Mouse (Mus musculus) cerebellum, adult 2 months (tissue): ENCODE measurements around the gene Oxa1l.

Experiments used
- CTCF ChIP-seq: fragments of 200-500 bp; IDR thresholded peaks from 2 replicates; pipeline ENCODE4 v1.5.1; 2011; ENCODE audit warnings: low read depth, mild to moderate bottlenecking, control low read depth, low read length, moderate library complexity, borderline replicate concordance; ENCODE audit not compliant: insufficient read depth
- POLR2A ChIP-seq: fragments of 200-500 bp; IDR thresholded peaks from 2 replicates; pipeline ENCODE4 v1.6.1; 2011; ENCODE audit warnings: low read length, control low read depth, borderline replicate concordance; ENCODE audit not compliant: insufficient read depth

DNA sequence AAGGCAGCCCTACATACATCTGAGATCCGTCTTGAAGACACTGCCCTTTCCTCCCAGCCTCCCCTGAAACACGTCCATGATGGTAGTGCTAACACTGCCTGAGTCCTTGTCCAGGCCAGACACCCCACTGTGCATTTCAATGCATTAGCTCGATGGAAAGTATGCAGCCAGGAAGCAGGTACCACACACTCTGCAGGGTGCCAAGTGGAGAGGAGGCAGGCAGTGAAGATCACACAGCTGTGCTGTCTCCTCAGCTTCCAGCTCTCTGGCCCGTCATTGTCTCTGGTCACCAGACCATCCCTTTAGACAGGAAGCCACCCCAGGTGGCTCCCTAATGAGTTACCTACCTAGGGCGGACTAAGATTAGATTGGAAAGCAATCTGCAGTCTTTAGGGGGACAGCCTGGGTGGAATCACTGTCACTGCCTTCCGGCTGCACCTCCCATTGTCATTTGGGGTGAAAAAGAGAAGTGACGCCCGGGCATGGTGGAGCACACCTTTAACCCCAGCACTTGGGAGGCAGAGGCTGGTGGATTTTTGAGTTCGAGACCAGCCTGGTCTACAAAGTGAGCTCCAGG lies 51.5 kb downstream of the Oxa1l start:
- no peak for TF ChIP-seq POLR2A
- no peak for TF ChIP-seq CTCF
